Mouse (Mus musculus) skeletal muscle tissue, postnatal 0 days (tissue): ENCODE data around the gene Psme2. TPM values are rescaled to one million over a fixed set of nuclear protein-coding genes. Genes with fewer than 3 reads are reported as not detected.

Experiments used
- polyA plus RNA-seq: library from polyadenylated mRNA; unstranded; fragments of >200 nt; fragmentation: Nextera tagmentation; extraction: Ambion mirVana; gene quantifications from 2 replicates; pipeline ENCODE4 v1.2.1, GENCODE M21; 2015

Psme2 gene
- 186 and 262 TPM in 2 replicates for polyA plus RNA-seq

GRCm38 (mm10) chr14:55590748-55591330, at the start of gene Psme2:
TSS of gene Psme2 (minus strand) at chr14:55591113.

GRCm38 (mm10) chr14:55637795-55638194, 46.9 kb upstream of the Psme2 start, which contains the start of gene Gm49378:
TSS of gene Gm49378 (minus strand) at chr14:55637895.

GRCm38 (mm10) chr14:55635523-55636007, 44.7 kb upstream of the Psme2 start, which contains the start of gene Ipo4:
TSS of gene Ipo4 (minus strand) at chr14:55635957.

GRCm38 (mm10) chr14:55617822-55618221, 26.9 kb upstream of the Psme2 start, which contains the start of gene Rec8:
TSS of gene Rec8 (plus strand) at chr14:55618037.

GRCm38 (mm10) chr14:55603271-55603632, 12.3 kb upstream of the Psme2 start, which contains the start of gene Irf9:
TSS of gene Irf9 (plus strand) at chr14:55603571.

DNA sequence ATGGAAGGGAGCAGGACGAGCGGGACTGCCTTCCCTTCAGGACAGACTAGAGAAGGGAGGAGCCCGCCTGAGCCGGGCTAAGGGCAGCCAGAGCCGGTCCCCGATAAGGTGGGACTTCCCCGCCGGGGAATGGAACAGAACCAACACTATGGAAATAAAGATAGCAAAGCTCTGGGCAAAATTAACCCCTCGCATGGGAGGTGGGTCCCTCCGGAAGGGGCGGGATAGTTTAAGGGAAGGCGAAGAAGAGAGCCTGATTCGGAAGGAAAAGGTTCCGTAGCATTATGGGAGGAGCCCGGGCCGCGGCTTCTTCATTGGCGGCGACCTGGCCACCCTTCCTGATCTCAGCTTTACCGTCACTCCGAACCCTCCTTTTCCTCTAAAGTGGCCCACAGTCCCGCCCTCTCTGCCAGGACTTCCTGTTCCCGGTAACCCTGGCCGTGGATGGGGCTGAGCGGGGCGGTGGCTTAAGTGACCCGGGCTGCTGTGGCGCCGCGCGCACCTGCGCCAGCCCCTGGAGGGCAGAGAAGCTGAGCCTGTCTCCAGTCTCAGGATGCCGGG, 498 bp upstream of the Psme2 start, which contains the start of gene Rnf31:
Gene Rnf31 (plus strand): TSS at position 378 of the 561 bp plus-strand sequence.

DNA sequence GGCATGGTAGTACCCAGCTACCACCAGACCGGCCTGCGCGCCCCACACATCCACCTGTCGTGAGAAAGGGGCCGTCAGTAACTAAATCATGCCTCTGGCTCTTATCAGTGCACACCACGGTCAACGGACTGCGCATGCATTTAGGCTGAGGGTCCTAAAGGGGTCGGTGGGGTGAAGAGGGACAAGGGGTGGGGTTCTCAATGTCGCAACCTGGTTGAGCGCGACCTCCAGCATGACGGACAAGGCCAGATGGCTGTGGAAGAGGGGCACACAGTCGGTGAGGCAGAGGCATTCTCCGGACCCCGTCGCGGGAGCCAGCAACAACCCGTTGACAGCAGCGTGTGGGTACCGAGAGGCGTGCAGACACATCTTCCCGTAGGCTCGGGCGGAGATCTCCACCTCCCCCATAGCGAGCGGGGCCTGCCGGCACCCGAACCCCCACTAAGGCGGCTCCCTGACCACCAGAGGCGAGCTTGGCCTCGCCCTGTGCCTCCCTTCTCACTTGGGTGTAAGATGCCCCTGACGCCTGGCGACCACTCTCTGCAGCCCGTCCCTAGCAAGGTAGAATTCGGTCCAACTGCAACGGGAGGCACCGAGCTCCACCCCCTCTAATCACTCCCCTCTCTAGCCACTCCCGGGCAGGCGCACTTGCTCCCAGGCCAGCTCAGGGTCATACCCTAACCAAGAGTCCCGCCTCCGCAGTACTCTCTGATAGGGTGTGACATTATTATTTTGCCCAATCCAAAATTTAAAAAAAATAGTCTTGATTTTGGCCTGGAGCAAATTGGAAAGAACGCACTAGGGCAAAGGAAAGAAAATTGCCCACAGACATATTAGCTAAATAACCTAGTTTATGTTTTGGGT, 6.0 kb downstream of the Psme2 start, which contains the start of gene Emc9:
Gene Emc9 (minus strand): TSS at position 601 of the 864 bp plus-strand sequence.

GRCm38 (mm10) chr14:55577871-55578667, 12.8 kb downstream of the Psme2 start, which contains the start of gene Psme1:
TSS of gene Psme1 (plus strand) at chr14:55578123.

GRCm38 (mm10) chr14:55575302-55575701, 15.6 kb downstream of the Psme2 start, which contains the start of gene Fitm1:
TSS of gene Fitm1 (plus strand) at chr14:55575617.

DNA sequence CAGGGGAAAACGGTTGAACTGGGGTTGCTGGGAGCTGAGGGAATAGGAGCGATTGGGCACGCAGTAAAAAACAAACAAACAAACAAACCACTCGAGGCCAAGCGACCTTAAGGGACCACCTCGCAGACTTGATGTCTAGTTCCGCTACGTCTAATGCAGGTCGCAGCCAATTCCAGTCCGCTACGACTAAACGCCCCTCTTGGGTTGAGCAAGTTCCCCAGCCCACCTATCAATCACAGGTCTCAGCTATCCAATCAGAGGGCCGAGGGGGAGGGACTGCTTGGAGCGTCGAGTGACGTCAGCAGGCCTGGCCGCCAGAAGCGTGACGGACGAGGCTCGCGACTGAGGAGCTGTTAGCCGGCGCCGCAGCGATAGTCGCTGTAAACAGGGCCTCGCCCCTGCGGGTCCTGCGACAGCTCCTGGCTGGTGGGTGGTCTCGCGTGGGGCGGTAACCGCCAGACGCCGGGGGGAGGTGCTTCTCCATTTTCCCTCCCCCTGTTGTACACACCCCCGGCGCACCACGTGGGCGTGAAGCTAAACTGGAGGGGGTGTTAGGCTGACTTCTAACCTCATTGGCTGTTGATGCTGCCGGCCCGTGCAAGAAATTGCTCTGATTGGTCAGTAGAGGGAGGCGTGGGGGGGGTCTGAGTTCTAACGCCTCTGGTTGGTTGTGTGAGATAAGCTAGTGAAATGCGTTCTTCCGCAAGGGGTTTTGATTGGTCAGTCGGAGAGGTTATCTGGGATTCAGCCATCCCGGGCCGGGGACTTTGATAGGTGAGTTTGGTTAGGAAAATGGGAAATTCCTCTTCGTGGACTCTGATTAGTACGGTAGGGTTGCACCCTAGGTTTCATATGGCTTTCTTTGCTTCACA, 30.5 kb downstream of the Psme2 start, which contains the start of gene A730061H03Rik:
Gene A730061H03Rik (minus strand): TSS at position 205 of the 872 bp plus-strand sequence.

GRCm38 (mm10) chr14:55559799-55560201, 31.1 kb downstream of the Psme2 start, which contains the start of gene Dcaf11:
TSS of gene Dcaf11 (plus strand) at chr14:55560006.

DNA sequence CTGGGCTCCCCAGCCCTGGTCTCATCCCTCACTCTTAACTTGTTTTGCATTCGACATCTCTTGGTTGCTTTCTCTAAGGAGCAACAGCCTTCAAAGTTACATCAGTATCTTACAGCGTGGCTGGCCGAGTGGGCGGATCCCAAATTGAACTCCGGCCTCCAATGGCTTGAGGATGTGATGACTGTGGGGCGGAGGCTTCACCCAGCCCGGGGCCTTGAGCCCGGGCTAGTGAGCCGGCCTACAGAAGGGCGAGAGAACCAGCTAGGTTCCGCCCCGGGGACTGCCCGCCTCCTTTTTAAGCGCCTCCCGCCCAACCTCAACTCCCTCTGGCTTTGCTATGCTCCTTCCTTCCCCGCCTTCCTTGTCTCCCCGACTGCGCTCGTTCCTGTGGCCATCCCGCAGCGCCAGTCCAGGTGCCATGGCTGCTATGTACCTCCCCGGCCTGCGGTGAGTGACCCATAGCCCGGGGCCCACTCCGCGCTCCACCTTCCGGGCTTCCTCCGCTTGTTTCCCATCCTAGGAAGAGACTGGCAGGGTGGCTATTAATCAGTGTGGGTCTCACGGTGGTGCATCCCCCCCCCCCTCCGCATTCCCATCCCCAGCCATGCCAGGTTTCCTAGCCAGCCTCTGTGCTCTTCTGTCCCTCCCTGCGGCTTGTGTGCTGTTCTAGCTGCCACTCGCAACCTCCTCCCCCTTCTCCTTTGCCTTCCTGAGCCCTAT, 50.7 kb downstream of the Psme2 start, which contains the start of gene Pck2:
Gene Pck2 (plus strand): TSS at position 200 of the 720 bp plus-strand sequence.

Other genes with a start within 250 kb of the Psme2 start
- 21.7 and 34.9 TPM in 2 replicates for gene Dhrs4, start 112.4 kb downstream of the Psme2 start, polyA plus RNA-seq
- 0.44 and 0.66 TPM in 2 replicates for gene Carmil3, start 100.5 kb downstream of the Psme2 start, polyA plus RNA-seq
- gene Cpne6, start 80.7 kb downstream of the Psme2 start, polyA plus RNA-seq = not detected in 2 replicates
- not detected in 2 replicates for gene Nrl, start 66.1 kb downstream of the Psme2 start, polyA plus RNA-seq
- gene Pck2, start 50.8 kb downstream of the Psme2 start, polyA plus RNA-seq = 15.8 and 17.4 TPM in 2 replicates
- 45.2 and 45.3 TPM in 2 replicates for gene Dcaf11, start 31.1 kb downstream of the Psme2 start, polyA plus RNA-seq
- 1.2 and 1.5 TPM in 2 replicates for gene A730061H03Rik, start 30.7 kb downstream of the Psme2 start, polyA plus RNA-seq
- gene Fitm1, start 15.5 kb downstream of the Psme2 start, polyA plus RNA-seq = 342 and 394 TPM in 2 replicates
- 88.6 and 106 TPM in 2 replicates for gene Psme1, start 13.0 kb downstream of the Psme2 start, polyA plus RNA-seq
- gene Emc9, start 5.8 kb downstream of the Psme2 start, polyA plus RNA-seq = 63.2 and 67.4 TPM in 2 replicates
- gene Rnf31, start 595 bp upstream of the Psme2 start, polyA plus RNA-seq = 10.3 and 13.4 TPM in 2 replicates
- gene Irf9, start 12.5 kb upstream of the Psme2 start, polyA plus RNA-seq = 11.4 and 12.2 TPM in 2 replicates
- 1.8 and 1.9 TPM in 2 replicates for gene Rec8, start 26.9 kb upstream of the Psme2 start, polyA plus RNA-seq
- 52.7 and 61.0 TPM in 2 replicates for gene Ipo4, start 44.8 kb upstream of the Psme2 start, polyA plus RNA-seq
- 1.3 and 2.0 TPM in 2 replicates for gene Gm49378, start 46.8 kb upstream of the Psme2 start, polyA plus RNA-seq
- 48.0 and 52.2 TPM in 2 replicates for gene Tm9sf1, start 52.7 kb upstream of the Psme2 start, polyA plus RNA-seq
- gene Tssk4, start 59.1 kb upstream of the Psme2 start, polyA plus RNA-seq = 0.24 and 0.32 TPM in 2 replicates
- 29.8 and 35.3 TPM in 2 replicates for gene Mdp1, start 69.4 kb upstream of the Psme2 start, polyA plus RNA-seq
- gene Gmpr2, start 80.8 kb upstream of the Psme2 start, polyA plus RNA-seq = 15.1 and 16.5 TPM in 2 replicates
- 356 and 376 TPM in 2 replicates for gene Nedd8, start 81.0 kb upstream of the Psme2 start, polyA plus RNA-seq
- gene Tinf2, start 90.7 kb upstream of the Psme2 start, polyA plus RNA-seq = 14.2 and 15.0 TPM in 2 replicates
- 0.35 and 1.9 TPM in 2 replicates for gene Tgm1, start 122.8 kb upstream of the Psme2 start, polyA plus RNA-seq
- 12.8 and 13.3 TPM in 2 replicates for gene Rabggta, start 131.2 kb upstream of the Psme2 start, polyA plus RNA-seq
- gene Dhrs1, start 154.6 kb upstream of the Psme2 start, polyA plus RNA-seq = 41.5 and 50.2 TPM in 2 replicates
- gene Nop9, start 154.6 kb upstream of the Psme2 start, polyA plus RNA-seq = 14.6 and 17.5 TPM in 2 replicates
- gene Cideb, start 167.3 kb upstream of the Psme2 start, polyA plus RNA-seq = 0.11 and 0.12 TPM in 2 replicates
- gene Ltb4r2, start 170.3 kb upstream of the Psme2 start, polyA plus RNA-seq = 0.23 and 0.41 TPM in 2 replicates
- 0.21 and 0.61 TPM in 2 replicates for gene Ltb4r1, start 174.8 kb upstream of the Psme2 start, polyA plus RNA-seq
- 5.0 and 5.7 TPM in 2 replicates for gene Adcy4, start 193.0 kb upstream of the Psme2 start, polyA plus RNA-seq
- gene Ripk3, start 197.8 kb upstream of the Psme2 start, polyA plus RNA-seq = 6.7 and 11.8 TPM in 2 replicates
- gene Nfatc4, start 232.0 kb upstream of the Psme2 start, polyA plus RNA-seq = 10.9 and 11.6 TPM in 2 replicates